Mouse (Mus musculus) natural killer cell, adult 2 months (primary cell): ENCODE data around the gene Atg7.

Experiments
- DNase-seq, 2 experiments: peaks; one replicate each; pipeline ENCODE4 v3.0.0; 2022; ENCODE audit warnings: low spot score in 2 of 2

Gene Atg7

GRCm38 (mm10) chr6:114818471-114818870, 175.6 kb downstream of the Atg7 start:
- no peak for DNase-seq

GRCm38 (mm10) chr6:114819971-114820481, 177.1 kb downstream of the Atg7 start:
- no peak for DNase-seq

- no peak for DNase-seq
These were observed 178.7 kb downstream of the Atg7 start for GRCm38 (mm10) chr6:114821646-114822045.

GRCm38 (mm10) chr6:114826889-114827288, 184.0 kb downstream of the Atg7 start:
- no peak for DNase-seq

- no peak for DNase-seq
These were observed 187.0 kb downstream of the Atg7 start for GRCm38 (mm10) chr6:114829660-114830438.

GRCm38 (mm10) chr6:114831807-114832206, 188.9 kb downstream of the Atg7 start:
- DNase-seq = no peak

- DNase-seq = no peak
These were observed 190.3 kb downstream of the Atg7 start for GRCm38 (mm10) chr6:114833058-114833685.

- no peak for DNase-seq
These were observed 191.0 kb downstream of the Atg7 start for GRCm38 (mm10) chr6:114833791-114834346.

- no peak for DNase-seq
These were observed 192.4 kb downstream of the Atg7 start for GRCm38 (mm10) chr6:114835344-114835743.

GRCm38 (mm10) chr6:114835752-114836151, 192.9 kb downstream of the Atg7 start:
- no peak for DNase-seq

- no peak for DNase-seq
These were observed 193.5 kb downstream of the Atg7 start for GRCm38 (mm10) chr6:114836433-114836832.

- DNase-seq = no peak
These were observed 196.0 kb downstream of the Atg7 start for GRCm38 (mm10) chr6:114838872-114839271.

GRCm38 (mm10) chr6:114840012-114840411, 197.1 kb downstream of the Atg7 start:
- peak in 1 of 2 experiments; percentile 9 for DNase-seq

- no peak for DNase-seq
These were observed 199.2 kb downstream of the Atg7 start for GRCm38 (mm10) chr6:114842131-114842530.

GRCm38 (mm10) chr6:114842863-114843262, 200.0 kb downstream of the Atg7 start:
- no peak for DNase-seq

GRCm38 (mm10) chr6:114846153-114846772, 203.4 kb downstream of the Atg7 start:
- DNase-seq = no peak

- DNase-seq = no peak
These were observed 204.8 kb downstream of the Atg7 start for GRCm38 (mm10) chr6:114847582-114848174.

- no peak for DNase-seq
These were observed 205.9 kb downstream of the Atg7 start for GRCm38 (mm10) chr6:114848761-114849160.

- peak in 1 of 2 experiments; percentile 42 for DNase-seq
These were observed 206.9 kb downstream of the Atg7 start for GRCm38 (mm10) chr6:114849787-114850186.

GRCm38 (mm10) chr6:114851688-114852087, 208.8 kb downstream of the Atg7 start:
- DNase-seq = no peak

GRCm38 (mm10) chr6:114852739-114853138, 209.8 kb downstream of the Atg7 start:
- DNase-seq = no peak

- DNase-seq = no peak
These were observed 211.5 kb downstream of the Atg7 start for GRCm38 (mm10) chr6:114854368-114854767.
